Mouse (Mus musculus) A20 (cell line): ENCODE results near the gene Pbp2.

Experiments used
- DNase-seq: peaks from one replicate; pipeline ENCODE4 v3.0.0-alpha.2; 2011; ENCODE audit warnings: low read depth, low spot score

The Pbp2 gene

GRCm38 (mm10) chr6:135310305-135310704, at the start of gene Pbp2:
Pbp2 (minus strand) TSS chr6:135310405.
- DNase-seq, result no peak

GRCm38 (mm10) chr6:135354953-135355352, 44.7 kb upstream of the Pbp2 start:
- DNase-seq, result no peak

- DNase-seq, result no peak
These were observed 42.3 kb upstream of the Pbp2 start for GRCm38 (mm10) chr6:135352537-135352936.

- no peak for DNase-seq
These were observed 41.6 kb upstream of the Pbp2 start for GRCm38 (mm10) chr6:135351638-135352302.

GRCm38 (mm10) chr6:135341076-135341378, 30.8 kb upstream of the Pbp2 start:
- no peak for DNase-seq

- no peak for DNase-seq
These were observed 30.3 kb upstream of the Pbp2 start for GRCm38 (mm10) chr6:135340355-135341075.

- DNase-seq, result no peak
These were observed 26.2 kb upstream of the Pbp2 start for GRCm38 (mm10) chr6:135336376-135336775.

- no peak for DNase-seq
These were observed 23.9 kb upstream of the Pbp2 start for GRCm38 (mm10) chr6:135333994-135334651.

GRCm38 (mm10) chr6:135332737-135333281, 22.6 kb upstream of the Pbp2 start:
- no peak for DNase-seq

- no peak for DNase-seq
These were observed 21.7 kb upstream of the Pbp2 start for GRCm38 (mm10) chr6:135331916-135332315.

- DNase-seq, result no peak
These were observed 16.6 kb upstream of the Pbp2 start for GRCm38 (mm10) chr6:135326847-135327246.

- no peak for DNase-seq
These were observed 14.6 kb upstream of the Pbp2 start for GRCm38 (mm10) chr6:135324686-135325300.

- no peak for DNase-seq
These were observed 13.9 kb upstream of the Pbp2 start for GRCm38 (mm10) chr6:135324111-135324510.

- DNase-seq, result no peak
These were observed 13.2 kb upstream of the Pbp2 start for GRCm38 (mm10) chr6:135323311-135323982.

GRCm38 (mm10) chr6:135322749-135323148, 12.5 kb upstream of the Pbp2 start:
- DNase-seq, result no peak

GRCm38 (mm10) chr6:135319431-135319933, 9.3 kb upstream of the Pbp2 start:
- DNase-seq, result no peak

- no peak for DNase-seq
These were observed 5.9 kb upstream of the Pbp2 start for GRCm38 (mm10) chr6:135316141-135316540.

- no peak for DNase-seq
These were observed 3.8 kb upstream of the Pbp2 start for GRCm38 (mm10) chr6:135313981-135314380.

GRCm38 (mm10) chr6:135312038-135312437, 1.8 kb upstream of the Pbp2 start:
- DNase-seq, result no peak

GRCm38 (mm10) chr6:135304576-135305260, 5.5 kb downstream of the Pbp2 start:
- DNase-seq, result no peak
